Mouse (Mus musculus): ENCODE measurements around the gene Smpd3.

The Smpd3 gene

DNA sequence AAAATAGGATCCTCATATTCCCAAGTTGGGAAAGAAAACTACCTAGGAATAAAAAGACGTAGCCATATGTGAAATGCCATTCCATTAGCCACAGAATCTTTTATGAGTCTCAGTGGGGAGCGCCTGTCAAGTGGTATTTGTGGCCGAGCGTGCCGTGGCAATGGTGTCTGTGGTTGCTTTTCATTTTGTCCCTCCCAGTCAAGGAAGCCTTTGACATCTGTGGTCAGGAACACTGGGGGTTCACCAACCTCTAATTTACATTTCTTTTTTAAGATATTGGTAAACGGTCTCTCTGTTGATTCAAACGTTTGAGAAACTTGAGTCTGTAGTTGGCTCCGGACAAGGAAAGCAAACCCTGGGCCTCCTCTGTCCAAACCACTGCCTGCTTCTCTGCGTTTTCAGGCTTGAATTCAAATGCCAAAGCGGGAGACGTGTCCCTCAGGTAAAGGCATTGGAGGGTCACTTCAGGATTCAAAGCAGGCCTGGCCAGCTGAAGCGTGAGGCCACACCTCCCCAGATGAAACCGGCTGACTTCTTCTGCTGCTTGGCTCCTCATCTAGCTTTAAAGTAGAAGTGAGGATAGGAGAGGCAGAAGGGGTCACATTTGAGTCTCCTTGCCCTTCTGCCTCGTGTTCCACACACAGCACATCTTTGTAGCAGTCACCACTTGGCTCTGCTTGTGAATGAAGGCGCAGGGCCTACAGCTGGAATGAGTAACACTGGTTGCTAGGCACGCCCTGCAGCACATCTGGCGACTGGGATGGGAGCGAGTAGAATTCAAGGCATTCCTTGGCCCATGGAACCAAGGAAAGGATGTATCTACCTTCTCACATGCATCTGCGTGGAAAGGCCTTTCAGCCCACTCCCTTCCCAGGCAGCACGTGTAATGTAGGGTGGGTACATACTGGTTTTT, 45.0 kb downstream of the Smpd3 start:
- no peak for DNase-seq (ENCODE audit: low read depth, low spot score)

DNA sequence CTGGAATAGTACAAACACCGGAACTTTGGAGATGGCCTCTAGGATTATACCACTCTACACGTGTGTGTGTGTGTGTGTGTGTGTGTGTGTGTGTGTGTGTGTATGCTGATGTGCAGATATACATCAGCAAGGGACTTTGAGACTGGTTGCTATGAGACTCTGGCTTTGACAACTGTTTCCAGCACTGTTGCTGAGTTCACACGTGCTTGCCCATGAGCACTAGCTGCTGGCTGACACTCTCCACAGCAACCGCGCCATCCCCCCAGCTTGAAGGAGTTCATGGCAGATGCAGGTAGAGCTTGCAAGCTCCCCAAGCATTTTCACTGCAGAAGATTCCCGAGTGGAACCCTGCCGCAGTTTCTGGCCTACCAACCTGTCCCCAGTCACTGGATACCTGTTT, 48.3 kb downstream of the Smpd3 start:
- DNase-seq (ENCODE audit: low read depth, low spot score) = no peak

DNA sequence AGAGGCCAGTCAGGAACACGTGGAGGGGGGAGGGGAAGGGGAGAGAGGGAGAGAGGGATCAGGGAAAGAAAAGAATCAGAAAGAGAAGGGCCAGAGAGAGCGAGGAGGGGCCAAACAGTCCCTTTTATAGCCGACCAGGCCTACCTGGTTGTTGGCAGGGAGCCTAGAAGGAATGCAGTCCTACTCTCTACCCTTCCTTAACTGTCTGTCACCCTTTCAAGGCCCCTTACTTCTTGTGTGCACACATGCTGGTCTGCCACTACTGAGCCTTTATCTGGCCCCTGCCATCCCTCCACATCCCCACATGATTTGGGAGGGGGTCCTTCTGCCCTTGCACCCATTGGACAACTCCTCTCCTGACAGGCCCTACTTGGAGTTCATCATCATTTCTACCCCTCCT, 49.1 kb downstream of the Smpd3 start:
- no peak for DNase-seq (ENCODE audit: low read depth, low spot score)

DNA sequence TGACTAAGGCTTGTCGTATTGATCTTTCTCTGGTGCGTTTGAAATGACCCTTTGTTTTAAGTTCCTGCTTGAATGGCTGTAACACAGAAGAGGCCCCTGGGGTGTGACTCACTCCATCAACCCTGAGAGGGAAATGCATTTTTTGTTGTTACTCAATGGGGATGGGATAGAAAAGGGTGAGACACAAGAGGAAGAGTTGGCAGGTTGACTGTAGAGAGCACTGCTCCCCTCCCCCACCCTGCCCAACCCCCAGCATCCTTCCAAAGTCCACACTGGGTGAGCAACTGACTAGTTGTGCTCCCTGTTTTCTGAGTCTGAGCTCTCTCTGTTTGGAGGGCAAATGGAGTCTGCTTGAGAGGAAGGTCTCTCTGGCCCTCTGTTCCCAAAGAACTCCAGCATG, 50.3 kb downstream of the Smpd3 start:
- no peak for DNase-seq (ENCODE audit: low read depth, low spot score)

DNA sequence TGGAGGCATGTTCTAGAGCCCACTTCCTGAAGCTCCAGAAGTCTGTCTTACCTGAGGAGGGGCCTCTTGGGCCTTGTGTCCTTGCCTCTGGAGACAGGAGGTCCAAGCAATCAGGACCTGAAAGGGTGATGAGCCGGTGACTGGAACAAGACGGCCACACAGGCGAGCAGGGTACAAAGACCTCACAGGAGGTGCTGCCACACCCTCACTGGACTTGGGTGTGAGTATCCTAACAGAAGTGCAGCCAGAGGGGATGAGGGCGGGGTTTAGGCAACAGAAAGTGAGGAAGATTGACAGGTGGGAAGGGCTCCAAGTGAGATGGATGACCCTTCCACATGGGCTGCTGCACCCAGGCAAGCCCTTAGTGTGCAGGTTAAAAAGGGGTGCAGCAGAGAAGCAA, 56.9 kb downstream of the Smpd3 start:
- no peak for DNase-seq (ENCODE audit: low read depth, low spot score)

DNA sequence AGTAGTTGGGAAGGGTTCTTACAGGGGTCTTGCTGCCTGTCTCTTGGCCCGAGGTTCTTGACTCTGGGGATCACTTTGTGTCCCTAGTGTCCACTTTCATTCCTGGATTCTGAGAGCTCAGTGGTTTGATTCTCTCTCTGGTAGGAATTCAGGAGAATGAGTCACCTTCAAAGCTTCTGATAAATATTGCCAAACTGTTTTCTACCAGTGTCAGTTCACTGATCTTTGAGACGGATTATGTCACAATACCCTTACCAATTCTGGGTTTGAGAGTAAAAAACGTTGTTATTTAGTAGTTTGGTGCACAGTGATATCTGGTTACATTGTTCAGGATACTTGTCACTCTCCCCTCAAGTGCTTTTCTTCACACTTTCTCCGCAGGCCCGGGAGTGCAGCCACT, 57.6 kb downstream of the Smpd3 start:
- no peak for DNase-seq (ENCODE audit: low read depth, low spot score)

DNA sequence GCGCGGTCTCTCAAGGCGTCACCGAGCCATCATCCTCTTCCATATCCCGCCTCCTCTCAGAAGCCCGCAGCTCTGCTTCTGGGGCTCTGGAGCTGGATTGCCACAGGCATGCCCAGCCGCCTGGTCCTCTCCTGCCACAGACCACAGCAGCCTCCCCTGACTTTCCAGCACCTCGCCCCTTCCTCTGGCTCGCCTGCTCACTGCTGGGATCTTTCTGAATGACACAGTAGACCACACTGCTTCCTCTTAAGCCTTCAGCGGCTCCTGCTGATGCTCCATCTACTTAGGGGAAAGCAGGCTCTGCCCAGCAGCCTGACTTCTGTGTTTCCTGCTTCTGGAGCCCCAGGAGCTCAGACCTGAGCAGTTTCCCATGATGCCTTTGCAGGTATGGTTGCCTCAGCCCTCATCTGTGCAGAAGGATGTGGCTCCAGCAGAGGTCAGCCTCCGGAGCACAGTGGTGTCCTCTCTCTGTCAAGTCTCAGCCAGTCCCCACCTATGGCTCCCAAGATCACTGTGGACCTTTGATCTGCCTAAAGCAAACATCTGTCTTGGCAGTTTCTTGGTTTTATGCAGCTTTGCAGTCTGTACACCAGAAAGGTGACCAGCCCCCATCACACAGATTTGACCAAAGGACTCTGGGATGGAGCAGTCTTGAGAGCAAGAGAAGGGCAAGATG, 59.3 kb downstream of the Smpd3 start:
- DNase-seq (ENCODE audit: low read depth, low spot score) = no peak

DNA sequence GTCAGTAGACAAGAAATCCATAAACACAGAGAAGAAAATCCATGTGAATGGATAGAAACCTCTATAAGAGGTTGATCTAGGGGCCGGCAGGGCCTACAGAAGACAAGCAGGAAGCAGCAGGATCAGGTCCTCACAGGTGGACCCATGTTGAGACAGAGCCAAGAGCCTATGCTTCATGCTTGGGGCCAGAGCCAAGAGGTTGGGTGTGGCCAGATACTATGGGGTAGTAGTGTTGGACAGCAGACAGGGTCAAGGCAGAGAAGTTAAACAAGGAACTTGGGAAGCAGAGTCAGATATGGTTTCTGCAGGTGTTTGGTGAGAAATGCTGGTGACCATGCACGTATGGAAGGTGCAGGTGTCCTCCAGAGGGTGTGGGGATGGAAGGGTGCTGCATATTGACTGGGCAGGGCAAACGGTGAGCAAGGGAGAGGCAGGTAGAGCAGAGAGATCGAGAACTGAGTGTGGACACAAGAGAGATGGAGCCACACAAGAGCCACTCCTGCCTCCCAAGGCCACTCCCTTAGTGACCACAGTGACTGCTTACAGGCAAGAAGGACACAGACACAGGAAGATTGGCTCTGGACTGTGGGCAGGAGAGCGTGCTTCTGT, 61.0 kb downstream of the Smpd3 start:
- no peak for DNase-seq (ENCODE audit: low read depth, low spot score)

DNA sequence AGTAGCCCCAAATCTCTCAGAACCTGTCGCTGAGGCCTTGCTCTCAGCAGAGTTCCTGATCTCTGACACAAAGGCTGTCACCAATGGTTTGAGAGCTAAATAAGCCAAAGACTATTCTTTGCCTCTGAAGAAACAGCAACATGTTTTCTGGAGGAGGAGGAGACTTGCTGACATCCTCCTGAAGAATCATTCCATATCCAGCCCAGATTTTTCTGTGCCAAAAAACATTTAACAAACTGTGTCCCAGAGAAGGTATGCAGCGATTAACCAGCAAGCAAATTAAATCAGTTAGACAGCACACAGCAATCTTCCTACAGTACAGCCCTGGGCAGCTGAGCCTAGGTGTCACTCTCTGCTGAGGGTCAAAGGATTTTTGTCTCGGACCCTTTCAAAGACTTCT, 64.3 kb downstream of the Smpd3 start:
- no peak for DNase-seq (ENCODE audit: low read depth, low spot score)

DNA sequence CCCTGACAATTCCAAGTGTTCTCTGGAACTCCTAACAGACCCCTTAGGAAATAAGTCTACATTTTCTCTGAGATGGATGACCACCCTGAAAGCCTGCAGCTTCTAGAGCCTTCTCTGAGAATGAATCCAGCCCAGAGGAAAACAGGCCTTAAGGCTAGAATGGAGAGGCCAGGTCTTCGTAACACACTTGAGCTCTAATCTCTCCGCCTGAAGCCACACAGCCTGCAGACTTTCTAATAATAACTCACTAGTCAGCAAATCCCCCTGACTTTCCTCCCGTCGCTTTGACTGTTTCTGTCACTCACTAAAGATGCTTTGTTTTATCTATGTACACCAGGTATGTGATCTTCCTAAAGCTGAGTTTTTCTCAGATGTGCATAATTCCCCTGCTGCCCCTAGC, 66.4 kb downstream of the Smpd3 start:
- no peak for DNase-seq (ENCODE audit: low read depth, low spot score)

DNA sequence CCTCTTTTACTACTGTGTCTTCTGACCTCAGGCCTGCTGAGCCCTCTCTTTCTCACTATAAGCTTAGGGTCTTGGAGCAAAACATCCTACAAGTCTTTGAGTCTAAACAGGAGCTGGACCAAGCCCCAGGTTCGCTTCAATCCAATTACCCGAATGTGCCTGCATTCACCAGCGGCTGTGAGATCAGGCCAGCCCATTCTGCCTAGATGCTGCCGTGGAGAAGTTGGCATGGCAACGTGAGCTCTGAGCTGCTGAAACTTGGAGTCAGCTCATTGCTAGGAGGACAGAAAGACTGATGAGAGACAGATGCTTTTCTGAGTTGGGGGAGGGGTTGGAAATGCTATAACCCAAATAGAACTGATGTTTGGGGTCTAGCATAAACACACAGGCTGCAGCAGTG, 67.0 kb downstream of the Smpd3 start:
- DNase-seq (ENCODE audit: low read depth, low spot score) = peak; percentile 59

DNA sequence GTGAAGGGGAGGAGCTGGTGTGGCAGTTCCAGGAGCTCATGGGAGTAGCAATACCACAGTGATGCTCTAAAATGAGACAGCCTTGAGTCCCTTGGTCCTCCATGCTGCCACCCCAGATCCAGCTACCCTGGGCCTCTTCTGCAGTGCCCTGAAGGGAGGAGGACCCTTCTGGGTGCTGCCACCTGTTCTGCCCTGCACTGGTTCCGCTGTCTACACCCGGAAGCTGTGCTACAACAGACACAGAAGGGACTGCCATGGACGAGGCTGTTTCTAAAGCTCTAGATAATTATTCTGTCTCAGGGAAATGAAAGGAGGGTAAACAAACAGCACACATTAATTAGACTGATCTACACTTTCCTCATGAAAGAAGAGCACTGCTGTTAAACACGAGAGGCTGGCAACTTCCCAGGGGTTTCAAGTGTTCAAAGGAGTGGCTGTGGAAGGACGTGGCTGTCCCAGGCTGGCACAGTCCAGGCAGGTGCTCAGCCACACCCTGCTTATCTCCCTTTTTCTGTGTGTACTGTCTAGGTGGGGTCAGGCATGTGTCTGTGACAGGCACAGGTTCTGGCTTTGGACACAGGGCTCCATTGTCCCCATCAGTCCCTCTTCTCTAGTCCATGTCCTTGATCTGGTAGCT, 69.0 kb downstream of the Smpd3 start:
- no peak for DNase-seq (ENCODE audit: low read depth, low spot score)

DNA sequence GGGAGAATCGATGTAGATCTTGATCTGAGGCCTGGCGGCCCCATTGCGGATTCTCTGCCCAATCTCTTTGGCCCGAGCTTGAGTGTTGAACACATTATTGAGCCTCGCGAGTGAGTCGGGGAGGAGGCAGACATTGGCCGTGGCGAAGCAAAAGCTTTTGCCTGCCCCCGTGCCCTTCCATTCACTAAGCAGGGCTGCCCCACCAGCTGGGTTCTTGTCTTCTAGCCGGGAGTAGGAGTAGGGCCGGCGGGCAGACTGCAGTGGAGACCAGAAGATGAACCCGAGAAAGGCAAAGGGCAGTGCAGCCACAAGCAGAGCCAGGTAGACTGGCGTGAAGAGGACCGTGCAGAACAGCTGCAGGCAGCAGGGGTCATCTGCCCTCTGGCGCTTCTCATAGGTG, 72.4 kb downstream of the Smpd3 start:
- DNase-seq (ENCODE audit: low read depth, low spot score) = no peak

DNA sequence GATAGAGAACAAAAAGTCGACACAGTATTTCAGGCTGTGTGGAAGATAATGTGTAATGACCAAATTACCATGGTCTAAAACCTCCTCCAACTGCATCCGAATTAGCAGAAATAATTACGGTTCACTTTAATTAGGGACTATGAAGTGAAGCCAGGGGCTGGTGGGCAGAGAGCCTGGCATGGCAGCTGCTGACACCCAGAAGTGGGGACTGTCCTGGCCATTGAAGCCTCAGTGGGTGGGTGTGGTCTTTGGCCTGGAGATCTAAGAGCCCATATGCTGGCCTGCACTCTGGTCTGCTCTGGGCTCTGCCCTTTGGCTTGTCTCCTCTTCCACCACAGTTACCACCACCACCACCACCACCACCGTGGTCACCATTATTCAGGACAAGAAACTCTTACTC, 73.9 kb downstream of the Smpd3 start:
- DNase-seq (ENCODE audit: low read depth, low spot score) = no peak

DNA sequence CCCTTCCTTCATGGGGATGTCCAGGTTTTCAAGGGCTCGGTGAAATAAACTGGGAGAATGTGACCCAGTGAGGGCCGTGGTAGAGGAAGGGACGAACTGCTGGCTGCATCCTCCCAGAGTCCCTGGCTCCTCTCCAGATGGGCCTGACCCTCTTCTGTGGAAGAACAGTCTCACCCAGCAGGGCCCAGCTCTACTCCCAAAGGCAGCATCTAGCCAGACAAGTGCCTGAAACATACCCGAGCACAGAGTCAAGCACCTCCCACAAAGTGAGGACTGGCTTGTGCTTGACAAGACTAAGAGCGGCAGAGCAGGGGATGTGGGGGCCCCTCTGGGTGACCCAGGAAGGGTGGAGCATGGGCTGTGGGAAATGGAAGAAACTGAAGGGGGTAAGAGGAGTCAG, 75.4 kb downstream of the Smpd3 start:
- no peak for DNase-seq (ENCODE audit: low read depth, low spot score)

DNA sequence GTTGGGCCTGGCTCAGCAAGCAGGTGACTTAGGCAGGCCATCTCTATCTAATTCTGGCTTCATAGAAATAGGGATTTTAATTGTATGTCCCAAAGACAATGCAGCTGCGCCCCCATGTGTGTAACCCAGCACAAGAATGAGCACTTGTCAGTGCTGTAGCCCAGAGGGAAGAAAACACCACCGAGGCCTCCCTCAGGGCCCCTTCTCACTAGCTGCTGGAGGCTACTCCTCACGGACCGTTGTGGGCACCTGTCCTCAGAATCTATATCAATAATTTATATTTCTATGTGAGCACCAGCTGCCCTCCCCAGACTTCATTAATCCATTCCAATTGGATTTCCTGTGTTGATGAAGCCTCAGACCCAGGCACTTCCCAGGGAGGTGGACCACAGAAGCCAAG, 76.9 kb downstream of the Smpd3 start:
- no peak for DNase-seq (ENCODE audit: low read depth, low spot score)

DNA sequence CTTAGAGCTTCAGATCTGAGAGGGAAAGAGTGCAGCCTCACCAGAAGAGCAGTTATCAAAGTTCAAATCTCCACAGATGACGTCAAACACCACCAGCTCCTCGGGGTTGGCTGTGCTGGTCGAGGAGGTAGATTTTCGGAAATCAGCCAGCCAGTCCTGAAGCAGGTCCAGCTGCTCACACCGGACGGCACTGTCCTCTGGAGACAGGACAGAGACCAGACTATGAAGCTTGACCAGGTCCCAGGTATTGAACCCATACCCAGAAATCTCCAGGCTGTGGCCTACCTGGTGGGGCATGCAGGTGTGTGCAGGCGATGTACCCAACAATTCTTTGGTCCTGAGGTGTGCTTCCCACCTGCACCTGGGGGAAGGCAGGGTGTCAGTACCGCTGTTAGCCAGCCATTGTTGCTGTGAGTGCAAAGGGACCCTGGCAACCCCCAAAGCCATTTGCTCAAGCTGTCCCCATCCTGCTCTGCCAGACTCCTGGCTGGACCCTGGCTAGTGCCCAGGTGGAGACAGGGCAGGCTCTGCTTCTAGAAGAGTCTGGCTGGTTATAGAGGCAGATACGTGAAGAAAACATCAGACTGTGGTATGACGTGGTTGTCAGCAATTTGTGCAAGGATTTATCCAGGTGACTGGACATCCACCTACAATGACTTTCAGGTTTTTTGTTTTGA, 78.1 kb downstream of the Smpd3 start:
- DNase-seq (ENCODE audit: low read depth, low spot score) = no peak

DNA sequence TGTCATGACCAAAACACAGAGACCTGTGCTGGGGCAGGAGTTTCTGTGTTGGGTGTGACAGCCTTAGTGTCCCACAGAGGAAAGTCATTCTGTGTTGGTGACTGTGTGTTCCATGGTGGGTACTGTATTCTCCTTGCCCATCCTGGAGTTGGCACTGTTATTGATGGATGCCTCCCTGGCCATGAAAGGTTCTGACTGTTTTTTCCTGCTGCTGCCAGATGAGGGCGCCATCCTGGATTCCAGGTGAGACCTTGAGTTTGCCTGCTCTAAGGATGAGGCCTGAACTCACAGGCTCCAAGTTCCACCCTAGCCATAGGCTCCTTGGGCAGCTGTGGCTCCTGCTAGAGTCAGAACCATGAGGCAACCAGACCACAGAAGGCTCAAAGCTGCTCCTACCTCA, 79.6 kb downstream of the Smpd3 start:
- no peak for DNase-seq (ENCODE audit: low read depth, low spot score)

DNA sequence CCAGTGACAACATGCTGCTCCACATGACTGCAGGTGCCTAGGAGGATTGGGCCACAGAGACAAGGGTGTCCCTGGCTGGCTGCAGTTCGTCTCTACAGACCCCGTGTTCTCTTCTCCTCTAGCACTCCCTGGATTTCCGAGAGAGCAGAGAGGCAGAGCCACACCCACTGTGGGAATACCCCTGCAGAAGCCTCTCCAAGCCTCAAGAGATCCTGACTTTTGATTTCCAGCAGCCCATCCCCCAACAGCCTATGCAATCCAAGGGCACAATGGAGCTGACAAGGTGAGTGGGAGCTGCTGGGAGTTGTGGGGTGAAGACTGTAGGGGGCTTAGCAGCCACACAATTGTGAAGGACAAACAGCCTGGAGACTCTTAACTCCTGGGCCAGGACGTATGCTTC, 87.6 kb downstream of the Smpd3 start:
- DNase-seq (ENCODE audit: low read depth, low spot score) = no peak

DNA sequence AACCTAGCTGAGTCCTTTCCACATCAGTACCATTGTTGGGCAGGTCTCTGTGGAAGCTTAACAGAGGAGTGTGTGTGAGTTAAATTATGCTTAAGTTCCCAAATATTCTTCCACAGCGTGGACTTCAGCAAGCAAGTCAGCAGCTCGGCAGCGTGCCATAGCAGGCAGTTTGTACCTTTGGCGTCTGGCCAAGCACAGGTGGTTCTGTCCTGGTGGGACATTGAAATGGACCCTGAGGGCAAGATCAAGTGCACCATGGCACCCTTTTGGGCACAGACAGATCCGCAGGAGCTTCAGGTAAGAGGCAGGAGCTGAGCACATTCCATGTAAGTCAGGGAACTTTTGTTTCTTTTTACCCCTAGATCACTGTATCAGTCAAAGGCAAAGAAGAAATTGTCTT, 100.7 kb downstream of the Smpd3 start:
- no peak for DNase-seq (ENCODE audit: low read depth, low spot score)

DNA sequence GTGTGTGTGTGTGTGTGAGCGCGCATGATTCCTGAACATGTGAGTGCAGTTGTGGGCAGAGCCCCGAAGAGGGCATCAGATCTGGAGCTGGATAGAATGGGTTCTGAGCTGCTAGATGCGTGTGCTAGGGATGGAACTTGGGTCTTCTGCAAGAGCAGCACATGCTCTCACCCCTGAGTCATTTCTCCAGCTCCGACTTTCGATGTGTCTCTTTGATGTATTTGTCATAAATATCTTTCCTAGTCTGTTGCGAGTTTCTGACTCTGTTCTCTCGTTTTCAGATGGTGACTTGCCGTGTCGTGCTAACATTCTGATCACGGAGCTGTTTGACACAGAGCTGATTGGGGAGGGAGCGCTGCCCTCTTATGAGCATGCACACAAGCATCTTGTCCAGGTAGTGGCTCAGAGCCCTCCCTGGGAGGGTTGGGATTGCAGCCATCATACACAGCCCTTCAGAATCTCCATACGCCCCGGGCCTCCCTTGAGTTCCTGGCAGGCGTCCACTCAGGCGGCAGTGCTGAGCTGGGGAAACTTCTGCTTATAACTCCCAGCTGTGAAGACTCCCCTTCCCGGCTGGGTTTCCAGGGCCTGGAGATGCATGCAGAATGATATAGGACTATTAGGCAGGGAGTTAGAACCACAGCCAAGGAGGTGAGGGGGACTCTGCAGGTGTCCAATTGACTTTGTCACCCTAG, 103.1 kb downstream of the Smpd3 start:
- DNase-seq (ENCODE audit: low read depth, low spot score) = no peak

All from forelimb bud, embryonic 11.5 days (tissue).